Mouse (Mus musculus) MEL (cell line): ENCODE data around the gene Trmt2a. TPM values are rescaled to one million over a fixed set of nuclear protein-coding genes. Genes with fewer than 3 reads are reported as not detected.

Experiments
- DNase-seq: peaks from one replicate; pipeline ENCODE4 v3.0.0; 2011; ENCODE audit warnings: low read depth, low spot score
- H3K27ac ChIP-seq: 2 replicates; pipeline ENCODE4 v1.5.1; 2012; ENCODE audit warnings: low read depth, mild to moderate bottlenecking, control low read depth, low read length, moderate library complexity; ENCODE audit not compliant: control insufficient read depth
- H3K27me3 ChIP-seq, 2 experiments: fragments of 150-350 bp in 1 of 2; sonication (generic) in 1 of 2; 2 replicates each; pipeline ENCODE4 v1.6.1; 2012; ENCODE audit warnings: low read length in 2 of 2, mild to moderate bottlenecking in 2 of 2, improper control_type of control experiment in 1 of 2, moderate library complexity in 1 of 2; ENCODE audit not compliant: insufficient read depth in 2 of 2, control insufficient read depth in 1 of 2
- H3K36me3 ChIP-seq, 2 experiments: 2 replicates each; pipeline ENCODE4 v1.6.1; 2012 to 2014; ENCODE audit warnings: low read length in 2 of 2, improper control_type of control experiment in 1 of 2, inconsistent platforms in 1 of 2, mild to moderate bottlenecking in 1 of 2; ENCODE audit not compliant: insufficient read depth in 2 of 2, control insufficient read depth in 1 of 2
- H3K4me1 ChIP-seq, 2 experiments: fragments of 150-350 bp in 1 of 2; sonication (generic) in 1 of 2; 2 replicates each; pipeline ENCODE4 v1.6.1; 2012; ENCODE audit warnings: low read length in 2 of 2, improper control_type of control experiment in 1 of 2, mild to moderate bottlenecking in 1 of 2; ENCODE audit not compliant: insufficient read depth in 2 of 2, control insufficient read depth in 1 of 2
- H3K4me3 ChIP-seq, 2 experiments: fragments of 150-350 bp in 1 of 2; sonication (generic) in 1 of 2; 2 replicates each; pipeline ENCODE4 v1.5.1; 2012; ENCODE audit warnings: low read depth in 2 of 2, low read length in 2 of 2, mild to moderate bottlenecking in 2 of 2, moderate library complexity in 2 of 2, control low read depth in 1 of 2, improper control_type of control experiment in 1 of 2; ENCODE audit not compliant: control insufficient read depth in 1 of 2, insufficient read depth in 1 of 2
- H3K79me2 ChIP-seq: 2 replicates; pipeline ENCODE4 v1.6.1; 2012; ENCODE audit warnings: mild to moderate bottlenecking, low read length, moderate library complexity; ENCODE audit not compliant: control insufficient read depth, poor library complexity, insufficient read depth
- H3K9ac ChIP-seq: 2 replicates; pipeline ENCODE4 v1.6.1; 2012; ENCODE audit warnings: low read depth, mild to moderate bottlenecking, control low read depth, low read length, moderate library complexity; ENCODE audit not compliant: control insufficient read depth, poor library complexity, severe bottlenecking
- H3K9me3 ChIP-seq: fragments of 150-350 bp; sonication (generic); replicated peaks from 2 replicates; pipeline ENCODE4 v1.6.1; 2012; ENCODE audit warnings: mild to moderate bottlenecking, low read length, improper control_type of control experiment, moderate library complexity; ENCODE audit not compliant: insufficient read depth
- BHLHE40 ChIP-seq: IDR thresholded peaks from 2 replicates; pipeline ENCODE4 v1.6.1; 2012; ENCODE audit warnings: low read depth, mild to moderate bottlenecking, inconsistent platforms, low read length, improper control_type of control experiment, borderline replicate concordance
- CHD1 ChIP-seq: IDR thresholded peaks from 2 replicates; pipeline ENCODE4 v1.6.1; 2012; ENCODE audit warnings: low read depth, mild to moderate bottlenecking, inconsistent platforms, low read length, improper control_type of control experiment
- CHD2 ChIP-seq: IDR thresholded peaks from 2 replicates; pipeline ENCODE4 v1.6.1; 2011; ENCODE audit warnings: low read length, improper control_type of control experiment
- E2F4 ChIP-seq: IDR thresholded peaks from 2 replicates; pipeline ENCODE4 v1.6.1; 2011; ENCODE audit warnings: low read depth, low read length, improper control_type of control experiment, borderline replicate concordance
- ELF1 ChIP-seq: IDR thresholded peaks from 2 replicates; pipeline ENCODE4 v1.6.1; 2014; ENCODE audit warnings: low read depth, mild to moderate bottlenecking, inconsistent platforms, low read length, improper control_type of control experiment, moderate library complexity
- ETS1 ChIP-seq: IDR thresholded peaks from 2 replicates; pipeline ENCODE4 v1.6.1; 2012; ENCODE audit warnings: low read depth, mild to moderate bottlenecking, inconsistent platforms, low read length, improper control_type of control experiment, moderate library complexity
- GATA1 ChIP-seq: IDR thresholded peaks from 2 replicates; pipeline ENCODE4 v1.6.1; 2011; ENCODE audit warnings: low read depth, low read length, improper control_type of control experiment
- KAT2A ChIP-seq: conservative IDR thresholded peaks from 2 replicates; pipeline ENCODE4 v1.6.1; 2012; ENCODE audit warnings: low read depth, low read length, improper control_type of control experiment, inconsistent platforms
- MAX ChIP-seq: IDR thresholded peaks from 2 replicates; pipeline ENCODE4 v1.6.1; 2011; ENCODE audit warnings: low read length, improper control_type of control experiment
- MXI1 ChIP-seq: IDR thresholded peaks from 2 replicates; pipeline ENCODE4 v1.6.1; 2011; ENCODE audit warnings: mild to moderate bottlenecking, low read depth, low read length, improper control_type of control experiment
- MYB ChIP-seq: IDR thresholded peaks from 2 replicates; pipeline ENCODE4 v1.6.1; 2011; ENCODE audit warnings: mild to moderate bottlenecking, low read depth, low read length, improper control_type of control experiment
- NRF1 ChIP-seq: IDR thresholded peaks from 2 replicates; pipeline ENCODE4 v1.6.1; 2014; ENCODE audit warnings: low read depth, mild to moderate bottlenecking, inconsistent platforms, low read length, improper control_type of control experiment, moderate library complexity; ENCODE audit not compliant: poor library complexity, insufficient read depth, severe bottlenecking
- POLR2A ChIP-seq, 2 experiments: IDR thresholded peaks; 2 replicates each; pipeline ENCODE4 v1.6.1; 2011 to 2012; ENCODE audit warnings: low read length in 2 of 2, mild to moderate bottlenecking in 2 of 2, control low read depth in 1 of 2, improper control_type of control experiment in 1 of 2, low read depth in 1 of 2, moderate library complexity in 1 of 2; ENCODE audit not compliant: control insufficient read depth in 1 of 2, insufficient read depth in 1 of 2, poor library complexity in 1 of 2
- POLR2AphosphoS2 ChIP-seq: IDR thresholded peaks from 2 replicates; pipeline ENCODE4 v1.6.1; 2011; ENCODE audit warnings: low read length, improper control_type of control experiment
- POLR2AphosphoS5 ChIP-seq: IDR thresholded peaks from 2 replicates; pipeline ENCODE4 v1.6.1; 2012; ENCODE audit warnings: low read depth, borderline replicate concordance, mild to moderate bottlenecking, inconsistent platforms, low read length, moderate library complexity, mixed read lengths
- RAD21 ChIP-seq: IDR thresholded peaks from 2 replicates; pipeline ENCODE4 v1.6.1; 2011; ENCODE audit warnings: mild to moderate bottlenecking, low read depth, low read length, improper control_type of control experiment
- RCOR1 ChIP-seq: IDR thresholded peaks from 2 replicates; pipeline ENCODE4 v1.6.1; 2012; ENCODE audit warnings: low read depth, mild to moderate bottlenecking, inconsistent platforms, low read length, improper control_type of control experiment
- SIN3A ChIP-seq: IDR thresholded peaks from 2 replicates; pipeline ENCODE4 v1.6.1; 2012; ENCODE audit warnings: low read length, improper control_type of control experiment, inconsistent platforms
- TAL1 ChIP-seq: IDR thresholded peaks from 2 replicates; pipeline ENCODE4 v1.6.1; 2012; ENCODE audit warnings: mild to moderate bottlenecking, inconsistent platforms, low read length, moderate library complexity, mixed read lengths
- TCF12 ChIP-seq: IDR thresholded peaks from 2 replicates; pipeline ENCODE4 v1.6.1; 2014; ENCODE audit warnings: low read depth, mild to moderate bottlenecking, inconsistent platforms, low read length, improper control_type of control experiment, moderate library complexity
- ZMIZ1 ChIP-seq: IDR thresholded peaks from 2 replicates; pipeline ENCODE4 v1.6.1; 2012; ENCODE audit warnings: low read depth, mild to moderate bottlenecking, inconsistent platforms, low read length, improper control_type of control experiment, moderate library complexity
- ZNF384 ChIP-seq: IDR thresholded peaks from 2 replicates; pipeline ENCODE4 v1.6.1; 2012; ENCODE audit warnings: low read depth, mild to moderate bottlenecking, inconsistent platforms, low read length, improper control_type of control experiment
- polyA plus RNA-seq, 2 experiments: library from polyadenylated mRNA; stranded (reverse) in 1 of 2; unstranded in 1 of 2; fragments of >175 nt in 1 of 2; fragments of >200 nt in 1 of 2; gene quantifications; 2 replicates each; pipeline versions ENCODE4 v1.2.1 to v1.2.4; 2012; ENCODE audit warnings: low replicate concordance in 2 of 2, low read depth in 1 of 2; ENCODE audit not compliant: insufficient read length in 2 of 2, insufficient read depth in 1 of 2, missing spikeins in 1 of 2
- total RNA-seq: library from RNA; depleted of rRNA; stranded (reverse); fragments of 300-350 nt; gene quantifications from 2 replicates; pipeline ENCODE4 v1.2.3, GENCODE M21; 2012

The Trmt2a gene
- total and polyA plus RNA-seq, 3 experiments, result 178 to 185 TPM; not detected in 1

GRCm38 (mm10) chr16:18235389-18236065 lies 13.0 kb upstream of the Trmt2a start:
- H3K4me1 ChIP-seq, result peaks cover 0 to 15% of the 10 kb centered on the region in 2 experiments; a peak in 3 of 4 replicates
- H3K27me3 ChIP-seq, result no peaks in the 10 kb centered on the region
- H3K79me2 ChIP-seq, result peaks cover 19% of the 10 kb centered on the region
- H3K4me3 ChIP-seq, result peak overlapping the region; percentile 82 to 96
- no peak overlapping the region for H3K27ac ChIP-seq
- peaks cover 7 to 8% of the 10 kb centered on the region in 2 experiments; a peak in 3 of 4 replicates for H3K36me3 ChIP-seq
- no peak for DNase-seq
- no peaks in the 10 kb centered on the region for H3K9me3 ChIP-seq
- TF ChIP-seq MAX (no peak), ZNF384 (no peak), E2F4 (no peak), POLR2AphosphoS2 (no peak), ETS1 (no peak), RCOR1 (no peak), ELF1 (no peak), NRF1 (peak; percentile 71), BHLHE40 (no peak), CHD1 (no peak), TCF12 (no peak), GATA1 (no peak), RAD21 (no peak), MXI1 (peak; percentile 35; the same call in 1 of the 2 replicates), TAL1 (no peak), KAT2A (no peak), MYB (no peak), SIN3A (0 out of 2 replicates have a peak, but pooled peaks have one; percentile 19), ZMIZ1 (no peak), CHD2 (no peak), POLR2AphosphoS5 (no peak), POLR2A (IDR thresholded peaks at IDR 0.05; ENCODE audit: control insufficient read depth in 1 of 2, insufficient read depth in 1 of 2, low read depth in 1 of 2, low read length in 2 of 2, poor library complexity in 1 of 2) (no peak)
- H3K9ac ChIP-seq, result peak overlapping the region; percentile 74
